In the genomic region with DNA sequence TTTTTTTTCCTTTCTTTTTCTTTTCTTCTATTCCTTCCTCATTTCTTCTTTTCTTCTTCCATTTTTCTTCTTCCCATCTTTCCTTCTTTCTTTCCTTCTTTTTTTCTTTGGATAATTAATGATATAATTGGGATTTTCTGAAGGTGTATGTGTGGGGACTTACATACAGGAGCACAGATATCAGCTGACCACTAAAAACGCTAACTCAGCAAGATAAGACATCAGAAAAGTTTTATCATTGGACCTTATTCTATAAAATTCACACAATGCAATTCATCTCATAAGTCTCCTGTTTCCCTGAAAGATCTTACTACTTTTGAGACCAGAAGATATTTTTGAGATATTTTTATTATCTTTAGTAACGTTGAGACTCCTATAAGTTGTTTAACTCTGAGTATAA, we compare ENCODE assay signal across 35 mouse cellular contexts.
"Had no signal": no experiment of that assay in that cellular context is flagged by ENCODE, and none has a peak within 500 bp of the region (broad histone marks: within the 10 kb centered on the region; RNA-seq: fewer than 3 reads in every experiment).

No protein-coding gene starts in this region.

- H3K36me3 ChIP-seq: heart, embryonic 12.5 days; heart, embryonic 13.5 days; heart, embryonic 15.5 days; hindbrain, embryonic 10.5 days; hindbrain, embryonic 12.5 days; hindbrain, embryonic 13.5 days; hindbrain, embryonic 15.5 days; intestine, embryonic 15.5 days; kidney, embryonic 15.5 days had no signal

- H3K27me3 ChIP-seq: heart, embryonic 12.5 days; heart, embryonic 13.5 days; heart, embryonic 15.5 days; hindbrain, embryonic 12.5 days; hindbrain, embryonic 13.5 days; hindbrain, embryonic 15.5 days; intestine, embryonic 15.5 days; kidney, embryonic 15.5 days had no signal

- H3K4me2 ChIP-seq: heart, embryonic 11.5 days; heart, embryonic 12.5 days; heart, embryonic 13.5 days; heart, embryonic 15.5 days; hindbrain, embryonic 12.5 days; hindbrain, embryonic 13.5 days; hindbrain, embryonic 14.5 days; hindbrain, embryonic 15.5 days; intestine, embryonic 15.5 days; kidney, embryonic 15.5 days had no signal

- ATAC-seq: hindbrain, embryonic 16.5 days; hindbrain, postnatal 0 days; inflammation-experienced regulatory T-cells, adult 6 months; intestine, embryonic 15.5 days; intestine, embryonic 16.5 days; intestine, postnatal 0 days had no signal

- DNase-seq: heart, postnatal 10 days; heart, postnatal 14 days; heart, postnatal 36 days; heart, postnatal 4 days; kidney, adult 11 months; kidney, adult 18-20 months; kidney, adult 2 months; kidney, adult 8-10 months; kidney, adult 9 months; kidney, postnatal 10 days; kidney, postnatal 14 days; kidney, postnatal 25 days; kidney, postnatal 36 days; kidney, postnatal 4 days; layer of hippocampus, adult 9-11 months; layer of hippocampus, postnatal 36 days had no signal

- H3K9me3 ChIP-seq: hindbrain, embryonic 15.5 days; intestine, embryonic 15.5 days; kidney, embryonic 15.5 days had no signal

- H3K4me3 ChIP-seq: heart, embryonic 12.5 days; heart, embryonic 13.5 days; heart, embryonic 15.5 days; hindbrain, embryonic 10.5 days; hindbrain, embryonic 12.5 days; hindbrain, embryonic 13.5 days; hindbrain, embryonic 15.5 days; intestine, embryonic 15.5 days; kidney, embryonic 15.5 days; layer of hippocampus, adult 2 months; left cerebral cortex, adult 2 months had no signal

- H3K27ac ChIP-seq: heart, embryonic 13.5 days; heart, embryonic 15.5 days; hindbrain, embryonic 10.5 days; hindbrain, embryonic 12.5 days; hindbrain, embryonic 13.5 days; hindbrain, embryonic 14.5 days; hindbrain, embryonic 15.5 days; hindbrain, postnatal 0 days; intestine, embryonic 15.5 days; kidney, embryonic 15.5 days; kidney, postnatal 0 days; layer of hippocampus, adult 2 months; left cerebral cortex, adult 2 months had no signal

- H3K9ac ChIP-seq: heart, embryonic 12.5 days; heart, embryonic 13.5 days; heart, embryonic 15.5 days; hindbrain, embryonic 12.5 days; hindbrain, embryonic 13.5 days; hindbrain, embryonic 14.5 days; hindbrain, embryonic 15.5 days; intestine, embryonic 15.5 days; kidney, embryonic 15.5 days had no signal

- H3K4me1 ChIP-seq: heart, embryonic 12.5 days; heart, embryonic 13.5 days; heart, embryonic 15.5 days; hindbrain, embryonic 10.5 days; hindbrain, embryonic 12.5 days; hindbrain, embryonic 13.5 days; hindbrain, embryonic 15.5 days; intestine, embryonic 15.5 days; kidney, embryonic 15.5 days had no signal
